Mouse (Mus musculus) embryo, embryonic 11.5 days (tissue): Measurements from ENCODE around the gene Trpc5os.

Experiments used
- DNase-seq: peaks from one replicate; pipeline ENCODE4 v3.0.0-alpha.2; 2012; ENCODE audit warnings: low read depth, low spot score

Gene Trpc5os

DNA sequence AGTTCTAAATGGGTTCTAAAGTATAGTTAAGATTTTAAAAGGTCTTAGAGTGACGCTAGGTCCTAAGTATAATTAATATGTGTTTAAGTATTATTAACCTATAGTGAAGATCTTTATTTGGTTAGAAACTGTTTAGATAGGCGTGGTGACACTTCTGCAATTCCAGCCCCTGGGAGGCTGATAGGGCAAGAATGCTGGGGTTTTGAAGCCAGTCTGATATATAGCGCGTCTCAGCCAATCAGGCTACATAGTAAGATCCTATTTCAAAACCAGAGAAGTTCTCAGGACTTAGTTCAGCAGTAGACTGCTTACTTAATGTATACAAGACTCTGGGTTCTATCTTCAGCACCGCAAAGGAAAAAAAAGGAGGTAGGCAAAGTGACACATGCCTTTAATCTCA lies at the start of gene Trpc5os:
Gene Trpc5os, plus strand, starts transcription at position 301 of the 400 bp plus-strand sequence.
- DNase-seq: no peak

DNA sequence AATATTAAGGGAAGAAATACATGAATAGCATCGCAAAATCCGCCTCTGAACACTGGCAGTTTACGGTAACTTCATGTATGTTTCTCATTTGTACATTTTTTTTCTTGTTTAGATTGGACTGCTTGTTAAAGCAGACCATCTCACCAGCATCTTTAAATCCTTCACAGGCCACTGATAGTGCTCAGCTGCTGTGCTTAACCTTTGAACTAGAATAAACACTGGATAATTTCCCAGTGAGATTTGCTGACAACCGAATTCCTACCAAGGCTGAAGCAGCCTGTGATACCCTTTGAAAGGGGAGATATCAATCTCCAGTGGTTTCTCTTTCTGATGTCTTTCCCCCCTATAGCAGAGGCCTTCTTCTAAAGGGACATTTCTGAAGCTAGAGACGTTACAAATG lies 48.3 kb upstream of the Trpc5os start:
- no peak for DNase-seq

DNA sequence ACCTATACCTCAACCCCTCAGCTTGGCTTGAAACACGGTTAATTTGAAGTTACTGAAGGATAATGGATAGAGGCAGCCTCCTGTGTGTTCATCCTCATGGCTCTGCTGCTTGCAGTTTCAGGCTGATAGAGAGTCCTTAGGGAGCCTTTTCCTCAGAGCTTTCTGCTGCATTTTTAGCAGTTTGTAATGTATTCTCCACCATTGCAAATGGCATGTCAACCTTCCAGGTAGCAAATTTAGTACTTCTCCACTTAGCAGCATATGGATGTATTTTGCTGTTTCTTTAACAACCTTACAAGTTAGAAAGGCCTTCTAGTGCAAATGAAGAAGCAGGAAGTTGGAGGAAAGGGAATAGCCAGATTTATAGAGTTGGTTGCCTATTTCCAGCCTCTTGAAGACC lies 36.1 kb upstream of the Trpc5os start:
- DNase-seq: no peak

DNA sequence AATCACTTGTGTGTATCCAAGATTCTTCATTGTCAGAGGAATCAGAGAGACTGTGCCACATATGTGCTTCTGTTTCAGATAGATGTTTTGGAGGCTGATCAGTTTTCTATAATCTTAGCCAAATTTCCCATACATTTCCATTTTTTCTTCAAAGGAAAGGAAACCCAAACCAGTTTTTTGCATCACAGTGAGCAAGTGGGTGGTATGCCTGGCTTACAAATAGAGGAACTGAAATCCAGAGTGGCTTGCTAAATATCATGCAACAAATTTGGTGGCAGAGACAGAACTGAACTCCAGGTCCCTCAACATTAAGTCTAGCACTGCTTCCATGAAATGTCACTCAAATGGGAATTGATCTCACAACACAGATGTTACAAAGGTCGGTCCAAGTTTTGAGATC lies 35.3 kb upstream of the Trpc5os start:
- DNase-seq: no peak

DNA sequence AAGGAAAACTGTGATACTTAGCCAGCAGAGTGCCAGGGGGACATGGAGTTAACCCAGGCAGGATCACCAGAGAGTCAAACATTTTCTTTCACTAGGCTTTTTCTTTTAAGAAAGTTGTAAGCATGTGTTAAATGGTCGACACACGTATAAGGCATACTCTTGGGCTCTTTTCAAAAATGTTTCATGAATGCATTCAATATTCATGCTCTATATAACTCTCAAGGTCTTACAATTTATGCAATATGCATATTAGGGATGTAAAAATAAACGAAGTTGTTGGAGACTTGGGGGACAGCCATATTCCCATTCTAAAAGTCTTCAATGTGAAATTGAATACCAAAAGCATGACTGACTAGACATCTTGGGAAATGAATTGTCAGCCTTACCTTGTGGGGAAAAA lies 32.5 kb upstream of the Trpc5os start:
- no peak for DNase-seq

DNA sequence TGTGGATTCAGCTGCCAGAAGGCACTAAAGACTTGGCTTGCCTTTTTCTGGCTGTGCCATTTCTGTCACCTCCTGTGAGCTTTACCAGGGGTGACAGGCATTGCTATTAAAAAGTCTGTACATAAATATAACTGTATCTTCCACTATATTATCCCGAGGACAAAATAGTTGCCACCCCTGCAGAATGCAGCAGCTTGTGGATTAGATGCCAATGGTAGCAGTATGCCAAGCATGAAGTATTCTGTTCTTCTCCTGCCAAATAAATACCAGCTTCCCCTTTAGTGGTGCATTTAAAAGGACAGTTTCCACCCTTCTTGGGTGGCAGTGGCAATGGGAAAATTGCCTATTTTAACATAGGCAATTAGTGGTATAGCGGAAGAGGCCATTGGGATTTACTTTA lies 8.0 kb downstream of the Trpc5os start:
- DNase-seq: no peak

DNA sequence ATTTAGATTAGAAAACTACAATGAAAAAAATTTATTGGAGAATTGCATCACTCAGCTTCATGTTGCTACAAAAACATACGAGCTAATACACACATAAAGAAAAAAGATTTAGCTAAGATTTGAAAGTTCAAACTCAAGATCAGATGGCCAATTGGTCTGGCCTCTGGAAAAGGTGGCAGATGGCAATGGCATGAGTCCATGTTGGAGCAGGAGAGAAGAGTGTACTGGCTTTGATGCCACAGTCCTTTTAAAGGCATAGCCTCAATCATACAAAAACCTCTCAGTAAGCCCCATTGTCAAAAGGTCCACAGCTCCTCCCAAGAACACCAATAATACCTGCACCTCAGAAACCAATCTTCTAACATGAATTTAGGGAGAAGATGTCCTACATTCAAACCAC lies 35.0 kb downstream of the Trpc5os start:
- no peak for DNase-seq

DNA sequence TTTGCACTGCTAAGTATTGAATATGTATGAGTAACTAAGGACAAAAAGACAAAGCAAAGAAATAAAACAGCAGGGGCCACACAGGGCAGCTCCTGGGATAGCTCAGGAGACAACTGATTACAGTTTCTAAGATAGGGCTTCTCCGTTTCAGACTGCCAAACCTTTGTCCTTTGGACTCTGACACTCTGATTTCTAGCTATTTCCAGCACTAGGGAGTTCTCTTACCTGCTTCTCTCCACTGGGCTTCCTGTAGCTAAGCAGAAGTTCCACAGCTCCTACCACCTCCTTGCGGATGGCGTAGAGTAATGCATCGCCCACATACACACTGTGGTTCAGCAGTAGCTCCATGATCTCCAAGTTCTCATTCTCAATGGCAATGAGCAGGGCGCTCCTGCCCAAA lies 66.9 kb downstream of the Trpc5os start:
- DNase-seq: no peak

DNA sequence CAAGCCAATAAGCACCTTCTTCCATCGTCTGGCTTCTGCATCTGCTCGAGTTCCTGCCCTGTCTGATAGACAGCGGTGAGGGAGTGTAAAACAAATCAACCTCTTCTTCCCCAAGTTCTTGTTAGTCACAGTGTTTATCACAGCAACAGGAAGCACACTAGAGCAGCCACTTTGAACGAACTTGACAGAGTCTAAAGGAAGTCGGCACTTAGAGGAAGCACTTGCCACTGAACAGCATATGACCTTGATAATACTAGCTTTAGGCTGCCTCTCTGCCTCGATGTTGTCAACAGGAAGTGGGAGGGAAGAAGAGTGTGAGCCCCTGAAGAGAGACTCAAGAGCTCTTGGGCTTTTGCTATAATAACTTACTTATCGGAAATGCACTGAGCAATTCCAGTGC lies 69.7 kb downstream of the Trpc5os start:
- no peak for DNase-seq
